Mouse (Mus musculus) G1E (cell line): Measurements from ENCODE around the gene Dhx9. TPM values are rescaled to one million over a fixed set of nuclear protein-coding genes. Genes with fewer than 3 reads are reported as not detected.
"Not testable (repeated sequence)": the region's sequence is repeated elsewhere in the genome, so short reads cannot be mapped to it uniquely, and the experiment has no call there.

Experiments used
- ATAC-seq: 2 replicates; pipeline ENCODE4 v1.8.0; 2016; ENCODE audit warnings: mild to moderate bottlenecking; ENCODE audit not compliant: insufficient number of reproducible peaks, poor library complexity, low FRiP score, severe bottlenecking; ENCODE audit errors: extremely low read depth
- DNase-seq: peaks from one replicate; pipeline ENCODE4 v3.0.0; 2012; ENCODE audit warnings: low spot score
- H3K27me3 ChIP-seq: 2 replicates; pipeline ENCODE4 v1.6.1; 2012; ENCODE audit warnings: mild to moderate bottlenecking, low read length, inconsistent platforms; ENCODE audit not compliant: insufficient read depth
- H3K36me3 ChIP-seq: replicated peaks from 2 replicates; pipeline ENCODE3; 2012; ENCODE audit warnings: mild to moderate bottlenecking, inconsistent platforms
- H3K4me1 ChIP-seq: 2 replicates; pipeline ENCODE4 v1.6.1; 2012; ENCODE audit warnings: low read depth, low read length, inconsistent platforms, mixed read lengths; ENCODE audit not compliant: insufficient read depth
- H3K4me3 ChIP-seq: 2 replicates; pipeline ENCODE4 v1.5.1; 2012; ENCODE audit warnings: low read depth, mild to moderate bottlenecking, inconsistent platforms, low read length, moderate library complexity, mixed read lengths
- H3K9me3 ChIP-seq: replicated peaks from 2 replicates; pipeline ENCODE4 v1.6.1; 2012; ENCODE audit warnings: inconsistent platforms
- CTCF ChIP-seq: IDR thresholded peaks from 2 replicates; pipeline ENCODE4 v1.5.1; 2012; ENCODE audit warnings: low read depth, low read length, inconsistent platforms, mixed read lengths
- GATA1 ChIP-seq: IDR thresholded peaks from 2 replicates; pipeline ENCODE4 v1.6.1; 2012; ENCODE audit warnings: borderline replicate concordance, low read length, inconsistent platforms, mixed read lengths
- GATA2 ChIP-seq: IDR thresholded peaks from 2 replicates; pipeline ENCODE4 v1.6.1; 2012; ENCODE audit warnings: low read depth, low read length, inconsistent platforms, borderline replicate concordance
- POLR2AphosphoS5 ChIP-seq: IDR thresholded peaks from 2 replicates; pipeline ENCODE4 v1.6.1; 2012; ENCODE audit warnings: low read depth, low read length, inconsistent platforms; ENCODE audit not compliant: insufficient replicate concordance
- TAL1 ChIP-seq: conservative IDR thresholded peaks from 2 replicates; pipeline ENCODE4 v1.6.1; 2012; ENCODE audit warnings: low read depth, low read length, inconsistent platforms, mixed read lengths
- polyA plus RNA-seq: library from polyadenylated mRNA; stranded (reverse); fragments of >175 nt; gene quantifications from 2 replicates; pipeline ENCODE4 v1.2.3, GENCODE M21; 2012
- total RNA-seq, 2 experiments: library from RNA; stranded (forward) in 1 of 2; stranded (reverse) in 1 of 2; fragments of 200-1000 nt in 1 of 2; fragments of >200 nt in 1 of 2; fragmentation: Nextera tagmentation in 1 of 2; gene quantifications; 2 replicates each; pipeline ENCODE4 v1.2.3; 2014 to 2017

Gene Dhx9
- total and polyA plus RNA-seq, 3 experiments: 42.7 to 259 (median 170) TPM

DNA sequence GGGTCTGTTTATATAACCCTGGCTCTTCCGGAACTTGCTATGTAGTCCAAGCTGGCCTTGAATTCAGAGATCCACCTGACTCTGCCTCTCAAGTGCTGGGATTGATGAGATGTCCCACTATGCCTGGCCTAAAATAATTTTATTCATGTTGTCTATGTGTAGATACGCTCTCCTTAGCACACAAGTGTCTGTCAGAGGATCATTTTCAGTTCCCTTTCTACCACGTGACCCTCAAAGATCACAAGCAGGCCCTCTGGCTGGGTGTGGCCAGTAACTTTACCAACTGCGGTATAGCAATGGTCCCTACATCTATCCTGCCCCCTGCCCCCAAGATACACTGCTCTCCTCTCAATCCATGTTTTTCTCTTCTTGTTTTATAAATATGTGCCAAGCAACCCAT, 72.5 kb downstream of the Dhx9 start:
- Histone ChIP-seq H3K36me3 (no peaks in the 10 kb centered on the region), H3K4me1 (peaks cover 43% of the 10 kb centered on the region), H3K27me3 (no peaks in the 10 kb centered on the region), H3K9me3 (no peaks in the 10 kb centered on the region), H3K4me3 (no peak overlapping the region; the same call in 1 of the 2 replicates)
- TF ChIP-seq CTCF (no peak), GATA2 (no peak), POLR2AphosphoS5 (no peak), GATA1 (no peak), TAL1 (no peak)
- ATAC-seq (peak; percentile 59; the same call in 1 of the 2 replicates), DNase-seq (peak; percentile 42)

DNA sequence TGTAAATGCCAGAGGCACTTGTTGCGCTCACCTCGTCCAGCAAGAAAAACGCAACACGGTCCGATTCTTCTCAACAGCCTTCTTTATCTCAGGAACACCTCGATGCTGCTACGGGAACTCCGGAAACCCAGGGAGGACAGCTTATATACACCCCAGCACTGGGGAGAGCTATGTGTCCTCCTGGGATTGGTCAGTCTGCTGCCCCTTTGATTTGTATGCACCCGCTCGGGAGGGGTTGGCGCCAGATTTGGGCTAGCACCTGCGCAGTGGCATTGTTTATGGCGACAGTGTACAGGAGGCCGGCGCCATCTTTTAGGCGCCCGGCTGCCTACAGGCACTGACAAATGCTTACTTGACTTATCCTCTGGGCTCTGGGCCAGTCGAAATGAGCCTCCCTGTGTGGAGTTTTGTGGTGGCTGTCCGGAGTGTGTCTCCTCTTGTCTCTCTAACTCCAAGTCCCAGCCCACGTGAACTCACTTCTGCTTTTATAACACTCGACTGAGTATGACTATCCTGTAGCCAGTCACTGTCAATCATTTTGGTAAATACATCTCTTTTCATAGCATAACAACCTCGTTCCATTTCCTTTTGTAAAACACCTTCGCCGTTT, 73.2 kb downstream of the Dhx9 start:
- not testable (repeated sequence) for DNase-seq, H3K27me3 ChIP-seq, H3K9me3 ChIP-seq, H3K36me3 ChIP-seq
- ATAC-seq: peak; percentile 47
- H3K4me3 ChIP-seq: peak overlapping the region; percentile 65
- H3K4me1 ChIP-seq: peaks cover 50% of the 10 kb centered on the region

DNA sequence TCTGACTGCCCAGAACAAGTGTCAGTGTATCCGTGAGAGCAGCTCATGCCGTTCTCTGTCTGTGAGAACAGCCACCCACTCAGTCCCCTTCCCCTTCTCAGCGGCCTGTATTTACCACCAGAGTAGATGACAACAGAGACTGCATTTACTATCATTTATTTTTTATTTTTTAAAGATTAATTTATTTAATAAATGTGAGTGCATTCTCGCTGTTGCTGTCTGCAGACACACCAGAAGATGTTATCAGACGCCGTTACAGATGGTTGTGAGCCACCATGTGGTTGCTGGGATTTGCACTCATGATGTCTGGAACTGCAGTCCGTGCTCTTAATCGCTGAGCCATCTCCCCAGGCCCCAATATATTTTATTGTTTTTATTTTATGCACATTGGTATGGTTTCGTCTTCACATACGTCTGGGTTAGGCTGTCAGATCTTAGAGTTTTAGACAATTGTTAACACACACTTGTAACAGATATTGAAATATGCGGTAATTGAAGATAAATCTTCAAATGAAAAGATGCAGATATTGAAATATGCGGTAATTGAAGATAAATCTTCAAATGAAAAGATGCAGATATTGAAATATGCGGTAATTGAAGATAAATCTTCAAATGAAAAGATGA, 74.0 kb downstream of the Dhx9 start:
- not testable (repeated sequence) for H3K27me3 ChIP-seq, ATAC-seq, H3K9me3 ChIP-seq, H3K36me3 ChIP-seq, DNase-seq
- Histone ChIP-seq H3K4me1 (peaks cover 54% of the 10 kb centered on the region), H3K4me3 (peak overlapping the region; percentile 46)

DNA sequence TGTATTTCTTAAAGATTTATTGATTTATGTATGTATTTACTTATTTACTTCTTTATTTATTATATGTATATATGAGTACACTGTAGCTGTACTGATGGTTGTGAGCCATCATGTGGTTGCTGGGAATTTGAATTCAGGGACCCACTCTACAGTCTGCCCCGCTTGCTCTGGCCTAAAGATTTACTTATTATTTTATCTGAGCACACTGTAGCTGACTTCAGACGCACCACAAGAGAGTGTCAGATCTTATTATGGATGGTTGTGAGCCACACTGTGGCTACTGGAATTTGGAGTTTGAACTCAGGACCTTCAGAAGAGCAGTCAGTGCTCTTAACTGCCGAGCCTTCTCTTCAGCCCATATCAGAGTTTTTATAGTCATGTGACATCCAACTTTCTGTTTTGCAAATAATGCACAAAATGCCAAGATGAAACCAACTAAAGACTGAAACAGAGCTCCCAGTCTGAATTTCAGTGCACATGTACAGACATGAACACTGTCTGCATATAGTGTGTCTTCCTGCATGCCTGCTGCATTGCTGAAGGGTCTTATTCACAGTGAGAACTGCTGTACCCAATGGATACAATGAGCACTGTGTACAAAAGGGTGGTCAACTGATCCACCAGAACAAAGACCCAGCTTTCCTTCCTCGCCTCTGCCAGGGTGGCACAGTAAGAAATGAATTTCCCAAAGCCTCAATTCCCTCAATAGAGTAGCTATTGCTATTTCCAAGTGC, 74.6 kb downstream of the Dhx9 start:
- not testable (repeated sequence) for H3K36me3 ChIP-seq, ATAC-seq, H3K27me3 ChIP-seq, DNase-seq, H3K9me3 ChIP-seq, H3K4me3 ChIP-seq
- peaks cover 54% of the 10 kb centered on the region for H3K4me1 ChIP-seq

DNA sequence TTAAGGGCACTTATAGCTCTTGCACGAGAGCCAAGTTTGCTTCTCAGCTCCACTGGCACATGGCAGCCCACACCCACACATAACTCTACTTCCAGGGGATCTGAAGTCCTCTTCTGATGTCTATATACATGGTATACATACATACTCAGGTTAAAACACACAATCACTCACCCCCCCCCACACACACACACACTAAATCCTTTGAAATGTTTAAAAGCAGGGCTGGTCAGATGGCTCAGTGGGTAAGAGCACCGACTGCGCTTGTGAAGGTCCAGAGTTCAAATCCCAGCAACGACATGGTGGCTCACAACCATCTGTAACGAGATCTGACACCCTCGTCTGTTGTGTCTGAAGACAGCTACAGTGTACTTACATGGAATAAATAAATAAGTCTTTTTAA, 75.7 kb downstream of the Dhx9 start:
- no peaks in the 10 kb centered on the region for H3K9me3 ChIP-seq
- TF ChIP-seq POLR2AphosphoS5: no peak
- TF ChIP-seq TAL1: no peak
- no peak for TF ChIP-seq GATA1
- TF ChIP-seq CTCF: no peak
- TF ChIP-seq GATA2: no peak
- no peaks in the 10 kb centered on the region for H3K36me3 ChIP-seq
- H3K4me3 ChIP-seq: no peak overlapping the region
- no peak for ATAC-seq
- H3K4me1 ChIP-seq: peaks cover 55% of the 10 kb centered on the region
- DNase-seq: no peak
- H3K27me3 ChIP-seq: no peaks in the 10 kb centered on the region

DNA sequence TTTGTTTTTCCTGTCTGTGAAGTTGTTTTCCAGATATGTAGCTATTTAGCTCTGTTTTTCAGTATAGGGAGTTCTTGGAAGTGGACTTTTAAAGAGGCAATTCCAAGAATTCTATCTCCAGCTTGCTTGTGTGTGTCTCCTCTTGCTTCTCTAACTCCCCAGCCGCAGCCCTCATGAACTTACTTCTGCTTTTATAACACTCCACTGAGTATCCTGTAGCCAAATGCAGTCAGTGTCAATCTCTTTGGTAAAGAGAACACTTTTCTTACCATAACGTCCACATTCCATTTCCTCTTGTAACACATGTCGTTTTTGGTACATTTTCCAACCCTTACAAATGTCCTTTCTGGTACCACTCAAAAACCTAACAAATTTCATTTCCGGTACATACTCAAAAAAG, 76.5 kb downstream of the Dhx9 start:
- H3K36me3 ChIP-seq, ATAC-seq, H3K27me3 ChIP-seq, DNase-seq, H3K9me3 ChIP-seq, H3K4me3 ChIP-seq: not testable (repeated sequence)
- peaks cover 52% of the 10 kb centered on the region for H3K4me1 ChIP-seq

DNA sequence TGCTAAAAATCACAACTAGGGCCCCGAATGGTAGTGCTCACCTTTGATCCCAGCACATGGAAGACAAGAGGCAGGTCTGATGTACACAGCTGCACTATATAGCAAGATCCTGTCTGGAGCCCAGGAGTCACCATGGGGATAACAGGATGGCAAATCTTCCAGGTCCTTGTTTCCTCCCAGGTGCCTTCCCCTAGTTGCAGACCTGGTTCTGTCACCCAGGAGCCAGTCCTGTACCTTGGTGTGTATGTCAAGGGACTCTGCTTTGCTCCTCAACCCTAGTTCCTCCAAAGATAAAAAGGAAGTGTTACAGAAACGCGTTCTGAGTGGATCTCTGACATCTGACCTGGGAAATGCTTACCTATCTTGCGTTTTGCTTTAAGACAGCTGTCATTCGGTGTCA, 79.2 kb downstream of the Dhx9 start:
- DNase-seq, H3K27me3 ChIP-seq, H3K4me3 ChIP-seq, ATAC-seq, H3K36me3 ChIP-seq, H3K9me3 ChIP-seq: not testable (repeated sequence)
- H3K4me1 ChIP-seq: peaks cover 33% of the 10 kb centered on the region

DNA sequence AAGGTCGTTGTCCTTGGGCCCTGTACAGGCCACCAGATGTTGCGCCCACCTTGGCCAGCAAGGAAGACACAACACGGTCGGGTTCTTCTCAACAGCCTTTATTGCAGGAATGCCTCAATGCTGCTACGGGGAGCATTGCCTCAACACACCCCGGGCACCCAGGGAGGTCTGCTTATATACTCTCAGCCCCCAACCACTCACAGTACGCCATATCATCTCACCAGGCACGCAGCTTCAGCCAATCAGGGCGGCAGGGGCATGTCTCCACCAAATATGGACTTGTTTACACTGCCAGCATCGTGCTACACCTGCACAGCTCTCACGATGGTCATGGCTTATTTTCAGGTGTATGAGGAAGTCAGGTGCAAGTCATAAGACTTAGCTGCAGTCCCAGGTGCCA, 79.8 kb downstream of the Dhx9 start:
- H3K36me3 ChIP-seq, ATAC-seq, H3K9me3 ChIP-seq, DNase-seq, H3K4me3 ChIP-seq, H3K27me3 ChIP-seq: not testable (repeated sequence)
- peaks cover 32% of the 10 kb centered on the region for H3K4me1 ChIP-seq

Other genes starting within 250 kb of the Dhx9 start
- gene Lamc1, start 154.9 kb downstream of the Dhx9 start, total RNA-seq (2014; fragmentation: Nextera tagmentation): 81.0 and 90.6 TPM in 2 replicates
- 20.1 and 26.1 TPM in 2 replicates for gene Lamc1, start 154.9 kb downstream of the Dhx9 start, total RNA-seq (2017)
- gene Lamc1, start 154.9 kb downstream of the Dhx9 start, polyA plus RNA-seq: 14.0 and 19.0 TPM in 2 replicates
- gene Shcbp1l, start 62.5 kb downstream of the Dhx9 start, total RNA-seq (2014; fragmentation: Nextera tagmentation): 26.2 and 36.0 TPM in 2 replicates
- gene Shcbp1l, start 62.5 kb downstream of the Dhx9 start, total RNA-seq (2017): 7.7 and 9.1 TPM in 2 replicates
- 5.0 and 5.6 TPM in 2 replicates for gene Shcbp1l, start 62.5 kb downstream of the Dhx9 start, polyA plus RNA-seq
- 110 and 111 TPM in 2 replicates for gene Npl, start 62.4 kb upstream of the Dhx9 start, total RNA-seq (2014; fragmentation: Nextera tagmentation)
- gene Npl, start 62.4 kb upstream of the Dhx9 start, total RNA-seq (2017): 376 and 391 TPM in 2 replicates
- gene Npl, start 62.4 kb upstream of the Dhx9 start, polyA plus RNA-seq: 7.2 TPM in 2 replicates
- gene Rgs8, start 165.4 kb upstream of the Dhx9 start, total RNA-seq (2014; fragmentation: Nextera tagmentation): not detected in 2 replicates
- gene Rgs8, start 165.4 kb upstream of the Dhx9 start, total RNA-seq (2017): 0.12 and 0.16 TPM in 2 replicates
- gene Rgs8, start 165.4 kb upstream of the Dhx9 start, polyA plus RNA-seq: 0.01 TPM in 1 of 2 replicates, not detected in the other